Mouse (Mus musculus): Measurements from ENCODE around the gene Dop1b. TPM values are rescaled to one million over a fixed set of nuclear protein-coding genes. Genes with fewer than 3 reads are reported as not detected.
A peak's percentile ranks its signal among the peaks of the same experiment; 100 is the strongest.

Gene Dop1b
- polyA plus RNA-seq, 1 experiment, result 13.4 TPM

- Histone ChIP-seq H3K27me3 (ENCODE audit: control insufficient read depth, insufficient read depth, insufficient read length) (peaks cover 5% of the 10 kb centered on the region), H3K4me2 (ENCODE audit: low read depth) (no peak overlapping the region), H3K4me3 (no peak overlapping the region), H3K36me3 (ENCODE audit: control insufficient read depth, insufficient read depth) (no peaks in the 10 kb centered on the region), H3ac (ENCODE audit: control insufficient read depth, insufficient read length) (no peak overlapping the region), H3K79me2 (ENCODE audit: control insufficient read depth, insufficient read depth) (no peaks in the 10 kb centered on the region)
- TF ChIP-seq REST (IDR thresholded peaks at IDR 0.05; ENCODE audit: insufficient read depth, insufficient read length) (no peak), USF1 (IDR thresholded peaks at IDR 0.05; ENCODE audit: low read depth) (no peak), E2F4 (IDR thresholded peaks at IDR 0.05; ENCODE audit: insufficient read depth) (no peak), MYOG (IDR thresholded peaks at IDR 0.05; ENCODE audit: control insufficient read depth in 1 of 3, insufficient read depth in 1 of 3, insufficient read length in 2 of 3, low read depth in 2 of 3) (no peak), MAX (IDR thresholded peaks at IDR 0.05; ENCODE audit: low read depth) (no peak), CEBPB (IDR thresholded peaks at IDR 0.05; ENCODE audit: insufficient read depth, poor library complexity, severe bottlenecking) (no peak), POLR2A (IDR thresholded peaks at IDR 0.05; ENCODE audit: insufficient read length, low read depth) (no peak), TCF12 (IDR thresholded peaks at IDR 0.05; ENCODE audit: insufficient read depth, poor library complexity, severe bottlenecking) (no peak), MYOD1 (IDR thresholded peaks at IDR 0.05; ENCODE audit: control insufficient read depth in 1 of 3, insufficient read length in 2 of 3, low read depth in 2 of 3) (no peak), POLR2AphosphoS2 (IDR thresholded peaks at IDR 0.05; ENCODE audit: insufficient read length, low read depth) (no peak), SRF (IDR thresholded peaks at IDR 0.05; ENCODE audit: control insufficient read depth, insufficient read length, low read depth) (no peak), TCF3 (IDR thresholded peaks at IDR 0.05; ENCODE audit: insufficient read length, low read depth) (no peak)
Measured at GRCm38 (mm10) chr16:93676376-93676775, 35.3 kb upstream of the Dop1b start.

GRCm38 (mm10) chr16:93678206-93678605, 33.5 kb upstream of the Dop1b start:
- Histone ChIP-seq H3K36me3 (ENCODE audit: control insufficient read depth, insufficient read depth) (no peaks in the 10 kb centered on the region), H3ac (ENCODE audit: control insufficient read depth, insufficient read length) (no peak overlapping the region), H3K27me3 (ENCODE audit: control insufficient read depth, insufficient read depth, insufficient read length) (peaks cover 5% of the 10 kb centered on the region), H3K79me2 (ENCODE audit: control insufficient read depth, insufficient read depth) (no peaks in the 10 kb centered on the region), H3K4me3 (no peak overlapping the region), H3K4me2 (ENCODE audit: low read depth) (no peak overlapping the region)
- TF ChIP-seq SRF (IDR thresholded peaks at IDR 0.05; ENCODE audit: control insufficient read depth, insufficient read length, low read depth), result no peak
- TF ChIP-seq POLR2AphosphoS2 (IDR thresholded peaks at IDR 0.05; ENCODE audit: insufficient read length, low read depth), result no peak
- no peak for TF ChIP-seq MYOG (IDR thresholded peaks at IDR 0.05; ENCODE audit: control insufficient read depth in 1 of 3, insufficient read depth in 1 of 3, insufficient read length in 2 of 3, low read depth in 2 of 3)
- TF ChIP-seq TCF3 (IDR thresholded peaks at IDR 0.05; ENCODE audit: insufficient read length, low read depth), result no peak
- no peak for TF ChIP-seq POLR2A (IDR thresholded peaks at IDR 0.05; ENCODE audit: insufficient read length, low read depth)
- TF ChIP-seq MAX (IDR thresholded peaks at IDR 0.05; ENCODE audit: low read depth), result no peak
- TF ChIP-seq REST (IDR thresholded peaks at IDR 0.05; ENCODE audit: insufficient read depth, insufficient read length), result no peak
- TF ChIP-seq E2F4 (IDR thresholded peaks at IDR 0.05; ENCODE audit: insufficient read depth), result no peak
- TF ChIP-seq CEBPB (IDR thresholded peaks at IDR 0.05; ENCODE audit: insufficient read depth, poor library complexity, severe bottlenecking), result no peak
- TF ChIP-seq MYOD1 (IDR thresholded peaks at IDR 0.05; ENCODE audit: control insufficient read depth in 1 of 3, insufficient read length in 2 of 3, low read depth in 2 of 3), result no peak
- no peak for TF ChIP-seq TCF12 (IDR thresholded peaks at IDR 0.05; ENCODE audit: insufficient read depth, poor library complexity, severe bottlenecking)
- no peak for TF ChIP-seq USF1 (IDR thresholded peaks at IDR 0.05; ENCODE audit: low read depth)

- H3K36me3 ChIP-seq (ENCODE audit: control insufficient read depth, insufficient read depth), result no peaks in the 10 kb centered on the region
- H3K79me2 ChIP-seq (ENCODE audit: control insufficient read depth, insufficient read depth), result no peaks in the 10 kb centered on the region
- no peak overlapping the region for H3K4me2 ChIP-seq (ENCODE audit: low read depth)
- peaks cover 5% of the 10 kb centered on the region for H3K27me3 ChIP-seq (ENCODE audit: control insufficient read depth, insufficient read depth, insufficient read length)
- no peak overlapping the region for H3ac ChIP-seq (ENCODE audit: control insufficient read depth, insufficient read length)
- TF ChIP-seq MYOG (IDR thresholded peaks at IDR 0.05; ENCODE audit: control insufficient read depth in 1 of 3, insufficient read depth in 1 of 3, insufficient read length in 2 of 3, low read depth in 2 of 3) (no peak), POLR2A (IDR thresholded peaks at IDR 0.05; ENCODE audit: insufficient read length, low read depth) (no peak), E2F4 (IDR thresholded peaks at IDR 0.05; ENCODE audit: insufficient read depth) (no peak), CEBPB (IDR thresholded peaks at IDR 0.05; ENCODE audit: insufficient read depth, poor library complexity, severe bottlenecking) (no peak), MYOD1 (IDR thresholded peaks at IDR 0.05; ENCODE audit: control insufficient read depth in 1 of 3, insufficient read length in 2 of 3, low read depth in 2 of 3) (no peak), POLR2AphosphoS2 (IDR thresholded peaks at IDR 0.05; ENCODE audit: insufficient read length, low read depth) (no peak), USF1 (IDR thresholded peaks at IDR 0.05; ENCODE audit: low read depth) (no peak), REST (IDR thresholded peaks at IDR 0.05; ENCODE audit: insufficient read depth, insufficient read length) (no peak), SRF (IDR thresholded peaks at IDR 0.05; ENCODE audit: control insufficient read depth, insufficient read length, low read depth) (no peak), MAX (IDR thresholded peaks at IDR 0.05; ENCODE audit: low read depth) (no peak), TCF3 (IDR thresholded peaks at IDR 0.05; ENCODE audit: insufficient read length, low read depth) (no peak), TCF12 (IDR thresholded peaks at IDR 0.05; ENCODE audit: insufficient read depth, poor library complexity, severe bottlenecking) (no peak)
- no peak overlapping the region for H3K4me3 ChIP-seq
Measured at GRCm38 (mm10) chr16:93679165-93679564, 32.5 kb upstream of the Dop1b start.

GRCm38 (mm10) chr16:93682156-93682688, 29.5 kb upstream of the Dop1b start:
- no peak for TF ChIP-seq CEBPB (IDR thresholded peaks at IDR 0.05; ENCODE audit: insufficient read depth, poor library complexity, severe bottlenecking)
- Histone ChIP-seq H3K4me2 (ENCODE audit: low read depth) (peak overlapping the region; percentile 99), H3K79me2 (ENCODE audit: control insufficient read depth, insufficient read depth) (no peaks in the 10 kb centered on the region), H3ac (ENCODE audit: control insufficient read depth, insufficient read length) (no peak overlapping the region), H3K27me3 (ENCODE audit: control insufficient read depth, insufficient read depth, insufficient read length) (peaks cover 5% of the 10 kb centered on the region), H3K4me3 (peak overlapping the region; percentile 30), H3K36me3 (ENCODE audit: control insufficient read depth, insufficient read depth) (no peaks in the 10 kb centered on the region)

All from myocyte (in vitro differentiated cells).